Mouse (Mus musculus): ENCODE data around the gene Pdlim1. TPM values are rescaled to one million over a fixed set of nuclear protein-coding genes. Genes with fewer than 3 reads are reported as not detected.

Gene Pdlim1
- polyA plus RNA-seq (2012; rRNA removed) = 42.6 and 47.9 TPM in 2 replicates

DNA sequence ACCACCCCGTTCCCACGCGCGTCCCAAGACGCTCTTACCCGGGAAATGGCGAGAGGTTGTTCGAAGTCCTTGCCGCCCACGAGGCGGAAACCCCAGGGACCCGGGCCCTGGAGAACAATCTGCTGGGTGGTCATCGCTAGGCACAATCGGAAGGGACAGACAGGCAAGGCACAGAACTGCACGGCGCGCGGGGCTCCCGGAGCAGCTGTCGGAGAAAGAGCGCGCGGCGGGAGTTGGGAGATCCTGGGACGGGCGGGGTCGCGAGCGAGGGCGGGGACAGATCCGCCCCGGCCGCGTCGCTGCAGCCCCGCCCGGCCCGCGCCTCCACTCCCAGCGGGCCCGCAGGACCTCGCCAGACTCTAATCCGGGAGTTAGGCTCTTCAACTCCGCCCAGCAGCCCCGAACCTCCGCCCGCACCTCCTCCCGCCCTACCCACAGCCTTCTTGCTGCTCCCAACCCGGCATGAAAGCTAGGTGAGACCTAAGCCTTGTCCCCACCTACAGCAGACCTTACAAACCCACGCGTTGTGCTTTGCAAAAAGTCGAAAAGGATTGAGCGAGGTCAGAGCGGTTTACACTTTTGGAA lies at the start of gene Pdlim1:
Gene Pdlim1, minus strand, starts transcription at position 535 of the 585 bp plus-strand sequence.

GRCm38 (mm10) chr19:40187160-40187559 lies 84.5 kb downstream of the Pdlim1 start, which contains the start of gene Cyp2c70:
Gene Cyp2c70 (minus strand): TSS chr19:40187333.

Other genes starting within 250 kb of the Pdlim1 start
- gene Cyp2c54, start 198.0 kb downstream of the Pdlim1 start, polyA plus RNA-seq (2012; rRNA removed) = not detected in 2 replicates
- gene Cyp2c50, start 182.2 kb downstream of the Pdlim1 start, polyA plus RNA-seq (2012; rRNA removed) = not detected in 2 replicates
- 0.12 and 0.22 TPM in 2 replicates for gene Cyp2c70, start 84.5 kb downstream of the Pdlim1 start, polyA plus RNA-seq (2012; rRNA removed)
- 39.5 and 44.5 TPM in 2 replicates for gene Sorbs1, start 241.9 kb upstream of the Pdlim1 start, polyA plus RNA-seq (2012; rRNA removed)